Mouse (Mus musculus): Measurements from ENCODE around the gene Ap4m1.

DNA sequence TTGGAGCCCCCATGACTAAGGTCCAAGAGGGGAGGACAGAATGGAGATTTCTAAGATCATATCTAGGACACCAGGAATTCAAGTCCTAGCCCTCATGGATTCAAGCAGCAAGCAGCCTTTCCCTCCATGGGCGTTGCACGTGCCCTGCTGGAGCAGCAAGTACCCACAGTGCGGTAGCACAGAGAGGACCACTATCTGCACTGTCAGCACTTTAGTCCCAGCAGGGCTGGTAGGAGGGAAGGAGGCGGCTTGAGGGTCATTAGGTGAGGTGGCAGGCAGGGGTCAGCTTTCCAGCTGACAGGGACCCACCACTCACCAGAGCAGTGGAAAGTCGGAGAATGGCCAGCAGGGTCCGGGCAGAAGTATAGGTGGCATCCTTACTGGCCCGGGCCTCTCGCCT is 6.2 kb upstream of the Ap4m1 start:
- TF ChIP-seq TAL1 (conservative IDR thresholded peaks at IDR 0.05; ENCODE audit: low read depth, low read length) (no peak), CTCF (IDR thresholded peaks at IDR 0.05; ENCODE audit: low read depth, low read length) (no peak)

Data from G1E (cell line).